10 mouse cellular contexts compared by ENCODE assay signal in genomic region chr2:157540073-157540952, GRCm38 (mm10). TPM values are rescaled to one million over a fixed set of nuclear protein-coding genes. Genes with fewer than 3 reads are reported as not detected.
A peak's percentile ranks its signal among the peaks of the same experiment; 100 is the strongest.
DNase-seq lines count a peak whose midpoint lies in the region; ATAC-seq and TF ChIP-seq lines count a peak whose summit lies in the region.
"Had no signal": no experiment of that assay in that cellular context is flagged by ENCODE, and none has a peak within 500 bp of the region (broad histone marks: within the 10 kb centered on the region; RNA-seq: fewer than 3 reads in every experiment).

No protein-coding gene starts in this region.

- no peaks in the 10 kb centered on the region for H3K9me3 ChIP-seq in forebrain, embryonic 16.5 days (ENCODE audit: control insufficient read depth, low read length)
- H3K9me3 ChIP-seq in hindbrain, postnatal 0 days (ENCODE audit: low read length): no peaks in the 10 kb centered on the region
- no peaks in the 10 kb centered on the region for H3K9me3 ChIP-seq in midbrain, embryonic 12.5 days
- H3K9me3 ChIP-seq in intestine, postnatal 0 days (ENCODE audit: control insufficient read depth): no peaks in the 10 kb centered on the region
- H3K9me3 ChIP-seq: megakaryocyte, embryonic 14.5 days had no signal

- TF ChIP-seq CTCF in left cerebral cortex, adult 2 months (IDR thresholded peaks at IDR 0.05): no peak
- TF ChIP-seq CTCF in hindbrain, postnatal 0 days (IDR thresholded peaks at IDR 0.05; ENCODE audit: low read depth): no peak
- TF ChIP-seq CTCF in intestine, postnatal 0 days (IDR thresholded peaks at IDR 0.05; ENCODE audit: low read depth): no peak

- peak overlapping the region; percentile 11 for H3K4me2 ChIP-seq in forebrain, embryonic 16.5 days (ENCODE audit: low read length)
- H3K4me2 ChIP-seq in hindbrain, postnatal 0 days (ENCODE audit: low read depth, low read length): peak overlapping the region; percentile 5; the same call in 1 of the 2 replicates
- peak overlapping the region; percentile 23 for H3K4me2 ChIP-seq in midbrain, embryonic 12.5 days (replicated peaks)
- no peak overlapping the region for H3K4me2 ChIP-seq in intestine, postnatal 0 days (replicated peaks; ENCODE audit: low read depth)

- peak; percentile 47 to 54 for DNase-seq in left cerebral cortex, adult 2 months (ENCODE audit: extremely low spot score in 1 of 2, low spot score in 2 of 2)
- no peak for DNase-seq in left cerebral cortex, adult 11 months (ENCODE audit: low spot score)
- DNase-seq in hindbrain, postnatal 0 days (ENCODE audit: low spot score): peak; percentile 72
- DNase-seq in spleen, postnatal 10 days (ENCODE audit: low spot score in 2 of 2): no peak
- no peak for DNase-seq in kidney, adult 9 months

- H3K4me3 ChIP-seq in left cerebral cortex, adult 2 months: no peak overlapping the region
- H3K4me3 ChIP-seq in forebrain, embryonic 16.5 days (replicated peaks; ENCODE audit: low read length): no peak overlapping the region
- H3K4me3 ChIP-seq in hindbrain, postnatal 0 days (ENCODE audit: low read length): no peak overlapping the region
- no peak overlapping the region for H3K4me3 ChIP-seq in midbrain, embryonic 12.5 days
- H3K4me3 ChIP-seq in intestine, postnatal 0 days (ENCODE audit: low read depth, low read length): no peak overlapping the region
- H3K4me3 ChIP-seq: megakaryocyte, embryonic 14.5 days had no signal

- H3K27me3 ChIP-seq in forebrain, embryonic 16.5 days (replicated peaks; ENCODE audit: control insufficient read depth, insufficient read depth, low read length): no peaks in the 10 kb centered on the region
- no peaks in the 10 kb centered on the region for H3K27me3 ChIP-seq in hindbrain, postnatal 0 days (ENCODE audit: insufficient read depth, low read length)
- H3K27me3 ChIP-seq in midbrain, embryonic 12.5 days: peaks cover 48% of the 10 kb centered on the region
- no peaks in the 10 kb centered on the region for H3K27me3 ChIP-seq in intestine, postnatal 0 days (replicated peaks; ENCODE audit: control insufficient read depth, insufficient read depth, low read length)
- H3K27me3 ChIP-seq: Patski had no signal

- H3K27ac ChIP-seq in left cerebral cortex, adult 2 months: peak overlapping the region; percentile 62; the same call in 1 of the 2 replicates
- peak overlapping the region; percentile 48 for H3K27ac ChIP-seq in forebrain, embryonic 16.5 days (ENCODE audit: low read length)
- H3K27ac ChIP-seq in hindbrain, postnatal 0 days: peak overlapping the region; percentile 66
- peak overlapping the region; percentile 74 for H3K27ac ChIP-seq in midbrain, embryonic 12.5 days (replicated peaks)
- no peak overlapping the region for H3K27ac ChIP-seq in intestine, postnatal 0 days (ENCODE audit: low read depth, low read length)

- intact Hi-C loops in left cerebral cortex, adult 2 months (cut with DNase I): loop anchor here (1.0 kb wide), 1 partner anchor 47 kb away; no protein-coding TSS in a partner anchor

- H3K9ac ChIP-seq in forebrain, embryonic 16.5 days (replicated peaks; ENCODE audit: low read depth, low read length): peak overlapping the region; percentile 30; the same call in 1 of the 2 replicates
- 0 out of 2 replicates have a peak overlapping the region, but pooled peaks have one; percentile 13 for H3K9ac ChIP-seq in hindbrain, postnatal 0 days (replicated peaks; ENCODE audit: low read length)
- H3K9ac ChIP-seq in midbrain, embryonic 12.5 days (replicated peaks): 0 out of 2 replicates have a peak overlapping the region, but pooled peaks have one; percentile 24
- no peak overlapping the region for H3K9ac ChIP-seq in intestine, postnatal 0 days (ENCODE audit: low read depth, low read length)

- WGBS in forebrain, embryonic 16.5 days: 14% methylated on average over 23 of the region's 24 CpGs
- 30% methylated on average over 24 of the region's 24 CpGs for WGBS in hindbrain, postnatal 0 days
- WGBS in midbrain, embryonic 12.5 days: 48% methylated on average over 24 of the region's 24 CpGs
- WGBS in intestine, postnatal 0 days: 57% methylated on average over 24 of the region's 24 CpGs

- H3K4me1 ChIP-seq in forebrain, embryonic 16.5 days (replicated peaks; ENCODE audit: control insufficient read depth, insufficient read depth, low read length): peaks cover 67% of the 10 kb centered on the region
- H3K4me1 ChIP-seq in hindbrain, postnatal 0 days (ENCODE audit: insufficient read depth, low read length): peaks cover 42% of the 10 kb centered on the region
- H3K4me1 ChIP-seq in midbrain, embryonic 12.5 days: peaks cover 73% of the 10 kb centered on the region
- H3K4me1 ChIP-seq in intestine, postnatal 0 days (replicated peaks; ENCODE audit: control insufficient read depth, insufficient read depth, low read length): no peaks in the 10 kb centered on the region

- ATAC-seq in forebrain, embryonic 16.5 days: peak; percentile 5; the same call in 1 of the 2 replicates
- no peak for ATAC-seq in hindbrain, postnatal 0 days
- peak; percentile 43 for ATAC-seq in midbrain, embryonic 12.5 days (ENCODE audit: low FRiP score, low read depth)
- no peak for ATAC-seq in intestine, postnatal 0 days
- ATAC-seq: Patski had no signal

- no peaks in the 10 kb centered on the region for H3K36me3 ChIP-seq in forebrain, embryonic 16.5 days (ENCODE audit: control insufficient read depth, insufficient read depth)
- H3K36me3 ChIP-seq in hindbrain, postnatal 0 days (ENCODE audit: insufficient read depth, low read length): no peaks in the 10 kb centered on the region
- H3K36me3 ChIP-seq in midbrain, embryonic 12.5 days: no peaks in the 10 kb centered on the region
- 0 out of 2 replicates have a peak, but pooled peaks cover 13% of the 10 kb centered on the region for H3K36me3 ChIP-seq in intestine, postnatal 0 days (ENCODE audit: control insufficient read depth, insufficient read depth)

RNA-seq across cellular contexts. Expression of gene Nnat, which starts 19.6 kb away (rescaled TPM):
- total RNA-seq in left cerebral cortex, adult 2 months (2021): 100 to 1,000 TPM; 225 to 280 TPM
- polyA plus RNA-seq in forebrain, embryonic 16.5 days (2015; fragmentation: Nextera tagmentation; extraction: Ambion mirVana): 5,254 and 7,174 TPM in 2 replicates
- 8,203 and 10,251 TPM in 2 replicates for total RNA-seq in hindbrain, postnatal 0 days (2014; rRNA removed)
- polyA plus RNA-seq in hindbrain, postnatal 0 days (2015; fragmentation: Nextera tagmentation; extraction: Ambion mirVana): 5,188 and 5,840 TPM in 2 replicates
- 4,044 and 4,632 TPM in 2 replicates for polyA plus RNA-seq in midbrain, embryonic 12.5 days (2016; fragmentation: Nextera tagmentation; extraction: Ambion mirVana)
- 98.2 and 111 TPM in 2 replicates for polyA plus RNA-seq in intestine, postnatal 0 days (2015; fragmentation: Nextera tagmentation; extraction: Ambion mirVana)

RNA-seq across cellular contexts. Expression of gene Blcap, which starts 30.8 kb away (rescaled TPM):
- 100 to 1,000 TPM; 109 to 111 TPM for total RNA-seq in left cerebral cortex, adult 2 months (2021)
- polyA plus RNA-seq in forebrain, embryonic 16.5 days (2015; fragmentation: Nextera tagmentation; extraction: Ambion mirVana): 196 and 239 TPM in 2 replicates
- total RNA-seq in hindbrain, postnatal 0 days (2014; rRNA removed): 207 and 253 TPM in 2 replicates
- polyA plus RNA-seq in hindbrain, postnatal 0 days (2015; fragmentation: Nextera tagmentation; extraction: Ambion mirVana): 263 and 284 TPM in 2 replicates
- 132 and 149 TPM in 2 replicates for polyA plus RNA-seq in midbrain, embryonic 12.5 days (2016; fragmentation: Nextera tagmentation; extraction: Ambion mirVana)
- 29.7 and 31.5 TPM in 2 replicates for polyA plus RNA-seq in intestine, postnatal 0 days (2015; fragmentation: Nextera tagmentation; extraction: Ambion mirVana)

Comparison
In these comparisons a context has a peak if more than half of its experiments do, and no peak if none do; other contexts are left out.
1. DNase-seq: peak in left cerebral cortex, adult 2 months (2 of 2) and hindbrain, postnatal 0 days (single experiment); none in left cerebral cortex, adult 11 months (single experiment), spleen, postnatal 10 days (0 of 2) and kidney, adult 9 months (single experiment).
2. ATAC-seq: peak in forebrain, embryonic 16.5 days (single experiment) and midbrain, embryonic 12.5 days (single experiment); none in hindbrain, postnatal 0 days (single experiment) and intestine, postnatal 0 days (single experiment).
3. RNA of gene Nnat, which starts 19.6 kb away (polyA plus RNA-seq): 5,254 to 7,174 TPM in forebrain, embryonic 16.5 days, 5,188 to 5,840 TPM in hindbrain, postnatal 0 days and 4,044 to 4,632 TPM in midbrain, embryonic 12.5 days; 98.2 to 111 TPM in intestine, postnatal 0 days; every median in the first group is over 10 times any median in the second.